Mouse (Mus musculus): Measurements from ENCODE around the gene Apoc1. TPM values are rescaled to one million over a fixed set of nuclear protein-coding genes. Genes with fewer than 3 reads are reported as not detected.
A peak's percentile ranks its signal among the peaks of the same experiment; 100 is the strongest.

The Apoc1 gene
- polyA plus RNA-seq, 1 experiment from 2014 or later = 14.6 TPM

DNA sequence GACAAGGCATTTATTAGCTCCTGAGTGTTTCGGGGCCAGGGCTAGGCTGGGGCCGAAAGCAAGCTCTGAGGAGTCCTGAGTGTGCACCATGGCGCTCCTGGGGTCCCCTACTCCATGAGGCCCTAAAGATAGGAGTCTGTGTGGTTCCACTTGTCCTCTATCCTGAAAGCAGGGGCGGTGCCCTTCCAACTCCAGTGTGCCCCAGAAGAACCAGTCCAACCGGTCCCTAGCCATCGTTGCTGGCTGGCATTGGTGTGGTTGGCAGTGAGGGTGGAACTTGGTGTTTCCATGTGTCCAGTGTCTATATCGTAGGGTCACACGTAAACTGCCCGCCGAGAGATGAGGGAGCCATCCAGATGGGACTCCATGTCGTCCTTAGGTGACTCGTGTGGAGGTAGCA lies 31.7 kb upstream of the Apoc1 start:
- H3K4me1 ChIP-seq (ENCODE audit: control insufficient read depth in 2 of 2, insufficient read depth in 2 of 2, low read length in 2 of 2) = peaks cover 0 to 2% of the 10 kb centered on the region in 2 experiments; a peak in 1 of 4 replicates
- no peak overlapping the region for H3K4me3 ChIP-seq (ENCODE audit: control insufficient read depth in 1 of 2, insufficient read depth in 1 of 2, low read depth in 1 of 2, low read length in 2 of 2)
- H3K9me3 ChIP-seq (ENCODE audit: control insufficient read depth, low read length) = peaks cover 15% of the 10 kb centered on the region
- H3K4me2 ChIP-seq (ENCODE audit: low read length) = no peak overlapping the region
- no peak overlapping the region for H3K9ac ChIP-seq (ENCODE audit: low read length)
- WGBS = 95% methylated on average over 12 of the region's 12 CpGs
- no peak overlapping the region for H3K27ac ChIP-seq (replicated peaks in 1 of 2; ENCODE audit: control insufficient read depth in 1 of 2, insufficient read depth in 1 of 2, low read depth in 2 of 2, low read length in 2 of 2)
- H3K36me3 ChIP-seq (ENCODE audit: control insufficient read depth, insufficient read depth, low read length) = peaks cover 82% of the 10 kb centered on the region
- ATAC-seq (ENCODE audit: insufficient number of reproducible peaks, insufficient read depth, low FRiP score, low read depth) = no peak
- H3K27me3 ChIP-seq (ENCODE audit: control insufficient read depth, insufficient read depth, low read length) = no peaks in the 10 kb centered on the region

DNA sequence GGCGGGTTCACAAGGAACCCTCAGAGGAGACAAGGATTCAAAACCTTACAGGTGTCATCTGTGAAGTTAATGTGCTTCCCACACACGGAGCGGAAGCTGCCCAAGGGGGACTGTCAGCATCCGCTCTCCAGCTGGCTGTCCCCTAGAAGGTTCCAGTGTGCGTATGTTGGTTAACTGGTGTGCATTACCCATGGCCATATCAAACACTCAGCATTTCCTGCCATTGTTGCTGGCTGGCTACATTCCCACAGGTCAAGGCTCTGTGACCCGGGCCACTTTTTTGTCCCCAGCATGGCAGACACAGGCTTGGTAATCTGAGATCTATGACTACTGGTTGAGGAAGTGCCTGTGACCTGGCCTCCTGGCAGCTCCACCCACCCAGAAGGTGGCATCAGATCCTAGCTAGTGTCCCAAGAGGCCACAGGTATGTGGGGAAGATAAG lies 30.3 kb upstream of the Apoc1 start:
- Histone ChIP-seq H3K27ac (replicated peaks in 1 of 2; ENCODE audit: control insufficient read depth in 1 of 2, insufficient read depth in 1 of 2, low read depth in 2 of 2, low read length in 2 of 2) (peak overlapping the region; percentile 78 to 82), H3K27me3 (ENCODE audit: control insufficient read depth, insufficient read depth, low read length) (no peaks in the 10 kb centered on the region), H3K4me3 (ENCODE audit: control insufficient read depth in 1 of 2, insufficient read depth in 1 of 2, low read depth in 1 of 2, low read length in 2 of 2) (no peak overlapping the region), H3K4me2 (ENCODE audit: low read length) (no peak overlapping the region), H3K4me1 (ENCODE audit: control insufficient read depth in 2 of 2, insufficient read depth in 2 of 2, low read length in 2 of 2) (peaks cover 0 to 2% of the 10 kb centered on the region in 2 experiments; a peak in 1 of 4 replicates), H3K9ac (ENCODE audit: low read length) (no peak overlapping the region), H3K9me3 (ENCODE audit: control insufficient read depth, low read length) (peaks cover 15% of the 10 kb centered on the region), H3K36me3 (ENCODE audit: control insufficient read depth, insufficient read depth, low read length) (peaks cover 79% of the 10 kb centered on the region)
- ATAC-seq (ENCODE audit: insufficient number of reproducible peaks, insufficient read depth, low FRiP score, low read depth) = peak; percentile 65; the same call in 1 of the 2 replicates
- WGBS = 78% methylated on average over 6 of the region's 6 CpGs

DNA sequence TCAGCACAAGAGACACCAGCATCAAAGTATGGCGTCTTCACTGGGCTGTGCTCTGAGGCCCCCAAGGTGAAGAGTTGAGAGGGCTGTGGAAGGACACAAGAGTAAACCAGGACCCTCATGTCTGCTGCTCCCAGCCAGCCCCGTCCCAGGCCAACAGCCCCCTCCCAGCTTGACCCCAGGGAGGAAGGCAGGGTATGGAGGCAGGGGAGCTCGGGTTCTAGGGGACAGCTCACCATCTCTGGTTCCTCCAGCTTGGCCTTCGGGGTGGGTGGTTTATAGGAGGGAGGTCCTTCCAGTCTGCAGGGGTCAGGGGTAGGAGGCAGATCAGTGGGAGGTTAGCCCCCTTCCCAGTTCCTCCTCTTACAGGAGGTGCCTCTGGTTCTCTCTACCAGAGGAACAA lies 26.7 kb upstream of the Apoc1 start:
- Histone ChIP-seq H3K4me3 (ENCODE audit: control insufficient read depth in 1 of 2, insufficient read depth in 1 of 2, low read depth in 1 of 2, low read length in 2 of 2) (no peak overlapping the region), H3K9ac (ENCODE audit: low read length) (no peak overlapping the region), H3K9me3 (ENCODE audit: control insufficient read depth, low read length) (peaks cover 15% of the 10 kb centered on the region), H3K36me3 (ENCODE audit: control insufficient read depth, insufficient read depth, low read length) (peaks cover 57% of the 10 kb centered on the region), H3K4me2 (ENCODE audit: low read length) (no peak overlapping the region), H3K27ac (replicated peaks in 1 of 2; ENCODE audit: control insufficient read depth in 1 of 2, insufficient read depth in 1 of 2, low read depth in 2 of 2, low read length in 2 of 2) (no peak overlapping the region), H3K27me3 (ENCODE audit: control insufficient read depth, insufficient read depth, low read length) (no peaks in the 10 kb centered on the region), H3K4me1 (ENCODE audit: control insufficient read depth in 2 of 2, insufficient read depth in 2 of 2, low read length in 2 of 2) (peaks cover 2 to 11% of the 10 kb centered on the region in 2 experiments)
- no peak for ATAC-seq (ENCODE audit: insufficient number of reproducible peaks, insufficient read depth, low FRiP score, low read depth)
- 88% methylated on average over 4 of the region's 4 CpGs for WGBS

DNA sequence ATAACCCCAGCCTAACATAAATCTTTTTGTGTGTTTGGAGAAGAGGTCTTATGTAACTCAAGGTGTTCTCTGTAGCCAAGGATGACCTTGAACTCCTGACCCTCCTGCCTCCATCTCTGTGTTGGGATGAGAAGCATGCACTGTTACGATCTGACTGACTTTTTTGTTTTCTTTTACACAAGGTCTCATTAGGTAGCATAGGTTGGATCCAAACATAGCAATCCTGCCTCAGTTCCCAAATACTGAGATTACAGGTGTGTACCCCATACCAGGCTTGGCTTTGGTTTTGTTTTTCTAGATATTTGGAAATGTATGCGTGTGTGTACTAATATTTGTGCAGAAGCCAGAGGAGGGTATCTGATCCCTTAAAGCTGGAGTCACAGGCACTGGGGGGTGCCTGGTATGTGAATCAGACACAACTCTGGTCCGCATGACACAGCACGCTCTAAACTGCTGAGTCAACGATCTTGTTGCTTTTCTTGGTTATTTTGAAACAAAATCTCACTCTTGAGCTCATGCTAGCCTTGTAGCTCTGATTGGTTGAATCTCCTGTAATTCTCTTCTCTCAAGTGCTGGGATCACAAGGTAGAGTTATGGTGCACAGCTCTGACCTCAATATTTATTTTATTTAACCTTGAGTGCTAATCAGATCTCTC lies 26.0 kb upstream of the Apoc1 start:
- no peak overlapping the region for H3K4me3 ChIP-seq (ENCODE audit: control insufficient read depth in 1 of 2, insufficient read depth in 1 of 2, low read depth in 1 of 2, low read length in 2 of 2)

DNA sequence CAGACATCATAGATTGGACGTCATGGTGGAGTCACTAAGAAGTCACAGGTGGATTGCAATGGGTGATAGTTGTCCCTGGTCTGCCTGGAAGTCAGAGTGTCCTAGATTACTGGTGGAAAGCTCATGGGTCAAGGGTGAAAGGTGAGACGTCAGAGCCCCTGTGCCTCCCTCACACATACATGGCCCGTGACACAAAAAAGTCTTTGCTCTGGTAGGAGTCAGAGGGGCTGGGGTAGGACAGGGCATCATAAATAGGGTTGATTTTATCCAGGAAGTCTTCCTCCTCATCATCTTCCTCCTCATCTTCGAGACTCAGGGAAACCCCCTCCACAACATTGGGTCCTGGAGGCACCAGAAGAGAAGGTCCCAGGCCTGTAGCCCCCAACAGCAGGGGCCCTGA lies 24.9 kb upstream of the Apoc1 start:
- no peak overlapping the region for H3K4me3 ChIP-seq (ENCODE audit: control insufficient read depth in 1 of 2, insufficient read depth in 1 of 2, low read depth in 1 of 2, low read length in 2 of 2)
- no peak overlapping the region for H3K9ac ChIP-seq (ENCODE audit: low read length)
- no peak overlapping the region for H3K27ac ChIP-seq (replicated peaks in 1 of 2; ENCODE audit: control insufficient read depth in 1 of 2, insufficient read depth in 1 of 2, low read depth in 2 of 2, low read length in 2 of 2)
- H3K4me2 ChIP-seq (ENCODE audit: low read length) = no peak overlapping the region
- 84% methylated on average over 4 of the region's 4 CpGs for WGBS
- peaks cover 3 to 19% of the 10 kb centered on the region in 2 experiments for H3K4me1 ChIP-seq (ENCODE audit: control insufficient read depth in 2 of 2, insufficient read depth in 2 of 2, low read length in 2 of 2)
- H3K36me3 ChIP-seq (ENCODE audit: control insufficient read depth, insufficient read depth, low read length) = peaks cover 57% of the 10 kb centered on the region
- peaks cover 15% of the 10 kb centered on the region for H3K9me3 ChIP-seq (ENCODE audit: control insufficient read depth, low read length)
- no peaks in the 10 kb centered on the region for H3K27me3 ChIP-seq (ENCODE audit: control insufficient read depth, insufficient read depth, low read length)
- no peak for ATAC-seq (ENCODE audit: insufficient number of reproducible peaks, insufficient read depth, low FRiP score, low read depth)

More for the DNA sequence above, 26.0 kb upstream of the Apoc1 start:
- Histone ChIP-seq H3K9me3 (ENCODE audit: control insufficient read depth, low read length) (peaks cover 15% of the 10 kb centered on the region), H3K9ac (ENCODE audit: low read length) (no peak overlapping the region), H3K27me3 (ENCODE audit: control insufficient read depth, insufficient read depth, low read length) (no peaks in the 10 kb centered on the region), H3K4me1 (ENCODE audit: control insufficient read depth in 2 of 2, insufficient read depth in 2 of 2, low read length in 2 of 2) (peaks cover 4 to 18% of the 10 kb centered on the region in 2 experiments), H3K27ac (replicated peaks in 1 of 2; ENCODE audit: control insufficient read depth in 1 of 2, insufficient read depth in 1 of 2, low read depth in 2 of 2, low read length in 2 of 2) (no peak overlapping the region), H3K36me3 (ENCODE audit: control insufficient read depth, insufficient read depth, low read length) (peaks cover 57% of the 10 kb centered on the region), H3K4me2 (ENCODE audit: low read length) (no peak overlapping the region)
- ATAC-seq (ENCODE audit: insufficient number of reproducible peaks, insufficient read depth, low FRiP score, low read depth) = no peak
- WGBS = 92% methylated on average over 5 of the region's 5 CpGs

DNA sequence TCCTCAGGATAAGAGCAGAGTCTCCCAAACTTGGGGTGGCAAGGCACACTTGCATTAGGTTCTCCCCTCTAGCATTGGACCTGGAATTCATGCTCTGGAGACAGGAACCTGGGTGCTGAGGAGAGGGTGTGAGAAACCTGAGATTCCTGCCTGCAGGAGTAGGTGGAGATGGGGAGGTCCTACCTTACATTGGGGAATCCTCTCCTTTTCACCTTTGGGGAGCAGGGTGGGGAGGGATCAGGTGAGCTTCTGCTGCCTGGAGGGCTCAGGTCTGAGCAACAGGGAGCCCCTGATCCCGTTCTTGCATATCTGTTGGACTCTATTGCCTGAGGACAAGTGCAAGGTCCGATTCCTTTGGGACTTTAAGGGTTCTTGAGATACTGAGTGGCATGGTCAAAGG lies 24.4 kb upstream of the Apoc1 start:
- H3K27ac ChIP-seq (replicated peaks in 1 of 2; ENCODE audit: control insufficient read depth in 1 of 2, insufficient read depth in 1 of 2, low read depth in 2 of 2, low read length in 2 of 2) = peak overlapping the region in 1 of 2 experiments; percentile 75; a peak in 1 of 4 replicates
- H3K27me3 ChIP-seq (ENCODE audit: control insufficient read depth, insufficient read depth, low read length) = no peaks in the 10 kb centered on the region
- H3K4me2 ChIP-seq (ENCODE audit: low read length) = peak overlapping the region; percentile 77
- no peak for ATAC-seq (ENCODE audit: insufficient number of reproducible peaks, insufficient read depth, low FRiP score, low read depth)
- peaks cover 15% of the 10 kb centered on the region for H3K9me3 ChIP-seq (ENCODE audit: control insufficient read depth, low read length)
- peaks cover 63% of the 10 kb centered on the region for H3K36me3 ChIP-seq (ENCODE audit: control insufficient read depth, insufficient read depth, low read length)
- no peak overlapping the region for H3K4me3 ChIP-seq (ENCODE audit: control insufficient read depth in 1 of 2, insufficient read depth in 1 of 2, low read depth in 1 of 2, low read length in 2 of 2)
- 96% methylated on average over 2 of the region's 2 CpGs for WGBS
- peaks cover 3 to 19% of the 10 kb centered on the region in 2 experiments for H3K4me1 ChIP-seq (ENCODE audit: control insufficient read depth in 2 of 2, insufficient read depth in 2 of 2, low read length in 2 of 2)
- H3K9ac ChIP-seq (ENCODE audit: low read length) = peak overlapping the region; percentile 45; the same call in 1 of the 2 replicates

DNA sequence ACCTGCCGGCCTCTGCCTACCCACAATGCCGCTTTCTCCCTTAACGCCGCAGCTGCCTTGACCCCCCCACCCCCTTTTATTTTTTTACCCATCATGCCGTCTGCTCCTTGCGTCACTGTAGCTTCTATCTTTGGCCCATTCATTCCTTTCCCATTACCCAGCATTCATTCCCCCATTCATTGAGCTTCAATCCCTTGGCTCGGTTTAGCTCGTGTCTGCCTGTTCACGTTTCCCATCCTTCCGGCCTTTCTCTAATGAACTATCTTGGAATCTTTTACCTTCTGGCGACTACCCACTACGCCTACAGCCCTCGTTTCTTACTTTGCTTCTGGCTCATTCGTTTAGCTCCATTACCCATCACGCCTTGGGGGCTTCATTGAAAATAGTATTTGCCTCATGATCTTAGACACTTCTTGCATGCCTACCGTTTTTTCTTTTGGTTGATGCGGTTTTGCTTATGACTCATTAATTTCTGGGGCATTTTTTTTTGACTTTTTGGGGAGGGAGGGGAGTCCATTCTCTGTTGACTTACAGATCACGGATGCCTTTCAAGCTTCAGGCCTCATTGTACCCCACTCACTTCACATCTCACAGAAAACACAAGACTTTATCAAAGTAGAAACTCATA lies 23.7 kb upstream of the Apoc1 start:
- Histone ChIP-seq H3K9ac (ENCODE audit: low read length) (peak overlapping the region; percentile 45), H3K4me1 (ENCODE audit: control insufficient read depth in 2 of 2, insufficient read depth in 2 of 2, low read length in 2 of 2) (peaks cover 3 to 19% of the 10 kb centered on the region in 2 experiments), H3K27me3 (ENCODE audit: control insufficient read depth, insufficient read depth, low read length) (no peaks in the 10 kb centered on the region), H3K4me2 (ENCODE audit: low read length) (peak overlapping the region; percentile 77), H3K9me3 (ENCODE audit: control insufficient read depth, low read length) (peaks cover 8% of the 10 kb centered on the region), H3K4me3 (ENCODE audit: control insufficient read depth in 1 of 2, insufficient read depth in 1 of 2, low read depth in 1 of 2, low read length in 2 of 2) (peak overlapping the region; percentile 33 to 44), H3K36me3 (ENCODE audit: control insufficient read depth, insufficient read depth, low read length) (peaks cover 68% of the 10 kb centered on the region), H3K27ac (replicated peaks in 1 of 2; ENCODE audit: control insufficient read depth in 1 of 2, insufficient read depth in 1 of 2, low read depth in 2 of 2, low read length in 2 of 2) (peak overlapping the region; percentile 60 to 75)
- no peak for ATAC-seq (ENCODE audit: insufficient number of reproducible peaks, insufficient read depth, low FRiP score, low read depth)
- WGBS = 6% methylated on average over 18 of the region's 18 CpGs

Data from heart, embryonic 14.5 days (tissue).